Mouse (Mus musculus) neural tube, embryonic 15.5 days (tissue): ENCODE results near the gene Sec61a2. TPM values are rescaled to one million over a fixed set of nuclear protein-coding genes. Genes with fewer than 3 reads are reported as not detected.

Experiments
- ATAC-seq: fragments of 200-750 bp; cut with Nextera tagmentation; 2 replicates; pipeline ENCODE4 v1.8.0; 2017; ENCODE audit warnings: mild to moderate bottlenecking, moderate TSS enrichment, moderate library complexity; ENCODE audit not compliant: low FRiP score
- H3K27ac ChIP-seq: fragments of 300-500 bp; sonication (generic); replicated peaks from 2 replicates; pipeline ENCODE4 v1.5.1; 2015; ENCODE audit warnings: mild to moderate bottlenecking, inconsistent platforms
- H3K27me3 ChIP-seq: fragments of 300-500 bp; sonication (generic); replicated peaks from 2 replicates; pipeline ENCODE4 v1.6.1; 2015; ENCODE audit warnings: inconsistent platforms
- H3K36me3 ChIP-seq: fragments of 300-500 bp; sonication (generic); 2 replicates; pipeline ENCODE4 v1.6.1; 2015; ENCODE audit warnings: inconsistent platforms
- H3K4me1 ChIP-seq: fragments of 300-500 bp; sonication (generic); 2 replicates; pipeline ENCODE4 v1.6.1; 2015; ENCODE audit warnings: inconsistent platforms
- H3K4me2 ChIP-seq: fragments of 300-500 bp; sonication (generic); 2 replicates; pipeline ENCODE4 v1.6.1; 2015; ENCODE audit warnings: inconsistent platforms, mild to moderate bottlenecking, moderate library complexity
- H3K4me3 ChIP-seq: fragments of 300-500 bp; sonication (generic); replicated peaks from 2 replicates; pipeline ENCODE4 v1.5.1; 2015; ENCODE audit warnings: mild to moderate bottlenecking, inconsistent platforms
- H3K9ac ChIP-seq: fragments of 300-500 bp; sonication (generic); replicated peaks from 2 replicates; pipeline ENCODE4 v1.6.1; 2015; ENCODE audit warnings: mild to moderate bottlenecking, inconsistent platforms
- H3K9me3 ChIP-seq: fragments of 300-500 bp; sonication (generic); replicated peaks from 2 replicates; pipeline ENCODE4 v1.6.1; 2016; ENCODE audit warnings: inconsistent platforms
- WGBS: fragments of 180-500 bp; shearing (Covaris S2); methylation state at CpG from one replicate; pipeline ENCODE4 v1.1.7; 2015; ENCODE audit warnings: mixed read lengths; 5-methylcytosine and 5-hydroxymethylcytosine counted together
- polyA plus RNA-seq: library from polyadenylated mRNA; unstranded; fragments of >200 nt; fragmentation: Nextera tagmentation; extraction: Ambion mirVana; gene quantifications from 2 replicates; pipeline ENCODE4 v1.2.1, GENCODE M21; 2015

Sec61a2 gene
- polyA plus RNA-seq, 1 experiment from 2014 or later, result 122 TPM

DNA sequence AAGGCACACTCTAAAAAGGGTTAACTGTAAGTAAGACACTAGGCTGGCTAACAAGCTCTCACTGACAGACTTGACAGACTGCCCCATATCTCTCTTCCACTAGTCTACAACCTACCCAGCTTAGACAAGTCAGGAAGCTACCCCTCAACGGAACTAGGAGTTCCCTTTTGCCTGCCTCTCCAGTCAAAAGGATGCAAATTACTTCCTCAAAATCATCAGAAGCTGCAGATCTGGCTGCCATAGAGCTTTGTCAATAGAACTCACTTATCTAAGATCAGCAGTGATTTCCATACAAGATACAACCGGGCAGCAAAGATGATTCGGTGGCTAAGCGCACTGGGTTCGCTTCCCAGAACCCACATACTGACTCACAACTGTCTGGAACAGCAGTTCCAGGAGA lies 70.5 kb downstream of the Sec61a2 start:
- no peak overlapping the region for H3K4me3 ChIP-seq
- H3K9me3 ChIP-seq, result no peaks in the 10 kb centered on the region
- no peaks in the 10 kb centered on the region for H3K4me1 ChIP-seq
- WGBS, result 89% methylated on average over 5 of the region's 5 CpGs
- no peak overlapping the region for H3K27ac ChIP-seq
- H3K36me3 ChIP-seq, result peaks cover 46% of the 10 kb centered on the region
- no peak for ATAC-seq
- no peak overlapping the region for H3K4me2 ChIP-seq
- no peaks in the 10 kb centered on the region for H3K27me3 ChIP-seq
- no peak overlapping the region for H3K9ac ChIP-seq

DNA sequence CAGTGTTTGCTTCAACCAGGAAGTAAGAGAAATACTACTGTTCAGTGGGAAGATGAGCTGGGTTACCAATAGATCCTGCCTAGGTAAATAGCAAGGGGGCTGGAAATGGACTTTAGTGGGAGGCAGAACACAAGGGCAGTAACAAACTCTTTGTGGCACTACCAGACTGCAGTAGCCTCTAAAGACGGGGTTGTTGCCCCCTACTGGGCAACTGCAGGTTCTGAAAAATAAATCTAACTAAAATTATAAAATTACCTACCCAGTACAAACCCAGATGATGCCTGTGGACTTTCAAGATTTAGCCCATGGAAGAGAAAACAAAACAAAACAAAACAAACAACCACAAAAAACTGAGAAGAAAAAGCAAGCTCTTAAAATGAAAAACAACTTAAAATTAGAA lies 71.0 kb downstream of the Sec61a2 start:
- Histone ChIP-seq H3K27me3 (no peaks in the 10 kb centered on the region), H3K36me3 (peaks cover 50% of the 10 kb centered on the region), H3K4me2 (no peak overlapping the region), H3K27ac (no peak overlapping the region), H3K4me3 (no peak overlapping the region), H3K9me3 (no peaks in the 10 kb centered on the region), H3K4me1 (no peaks in the 10 kb centered on the region), H3K9ac (no peak overlapping the region)
- ATAC-seq, result no peak
- WGBS, result 14% methylated on average over 1 of the region's 1 CpGs

GRCm38 (mm10) chr2:5822449-5822848 lies 72.8 kb downstream of the Sec61a2 start:
- Histone ChIP-seq H3K9me3 (no peaks in the 10 kb centered on the region), H3K36me3 (peaks cover 59% of the 10 kb centered on the region), H3K4me2 (no peak overlapping the region), H3K27me3 (no peaks in the 10 kb centered on the region), H3K4me1 (no peaks in the 10 kb centered on the region), H3K4me3 (no peak overlapping the region), H3K9ac (no peak overlapping the region), H3K27ac (no peak overlapping the region)
- 95% methylated on average over 6 of the region's 6 CpGs for WGBS
- no peak for ATAC-seq

DNA sequence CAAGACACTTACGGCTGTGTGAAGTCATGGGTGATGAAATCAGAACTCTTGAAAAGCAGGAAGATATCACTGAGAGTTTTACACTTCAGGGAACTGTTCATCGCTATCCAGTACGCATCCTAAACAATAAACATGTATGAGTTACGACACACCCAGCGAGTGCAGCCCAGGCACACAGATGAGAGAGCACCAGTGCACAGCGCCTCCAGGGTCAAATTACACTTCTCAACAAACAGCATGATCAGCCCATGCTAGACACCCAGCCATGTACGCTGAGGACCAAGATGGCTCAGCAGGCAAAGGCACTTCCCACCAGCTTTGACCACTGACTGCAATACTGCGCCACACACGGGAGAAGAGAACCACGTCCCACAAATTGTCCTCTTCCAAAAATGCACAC lies 74.0 kb downstream of the Sec61a2 start:
- Histone ChIP-seq H3K4me3 (no peak overlapping the region), H3K9ac (no peak overlapping the region), H3K9me3 (no peaks in the 10 kb centered on the region), H3K27me3 (no peaks in the 10 kb centered on the region), H3K4me2 (no peak overlapping the region), H3K36me3 (peaks cover 59% of the 10 kb centered on the region), H3K27ac (no peak overlapping the region), H3K4me1 (no peaks in the 10 kb centered on the region)
- ATAC-seq, result no peak
- WGBS, result 90% methylated on average over 10 of the region's 10 CpGs

Other genes starting within 250 kb of the Sec61a2 start
- gene Camk1d, start 180.9 kb downstream of the Sec61a2 start, polyA plus RNA-seq, result 7.6 and 9.7 TPM in 2 replicates
- gene Nudt5, start 50.4 kb downstream of the Sec61a2 start, polyA plus RNA-seq, result 28.8 and 40.0 TPM in 2 replicates
- 275 and 295 TPM in 2 replicates for gene Cdc123, start 50.3 kb downstream of the Sec61a2 start, polyA plus RNA-seq
- gene Gm13199, start 32.5 kb downstream of the Sec61a2 start, polyA plus RNA-seq, result 0.83 and 1.8 TPM in 2 replicates
- 6.1 and 6.5 TPM in 2 replicates for gene Dhtkd1, start 47.4 kb upstream of the Sec61a2 start, polyA plus RNA-seq
- gene Upf2, start 56.0 kb upstream of the Sec61a2 start, polyA plus RNA-seq, result 7.3 and 8.0 TPM in 2 replicates
- gene Proser2, start 234.8 kb upstream of the Sec61a2 start, polyA plus RNA-seq, result 14.5 and 18.8 TPM in 2 replicates